In the genomic region with DNA sequence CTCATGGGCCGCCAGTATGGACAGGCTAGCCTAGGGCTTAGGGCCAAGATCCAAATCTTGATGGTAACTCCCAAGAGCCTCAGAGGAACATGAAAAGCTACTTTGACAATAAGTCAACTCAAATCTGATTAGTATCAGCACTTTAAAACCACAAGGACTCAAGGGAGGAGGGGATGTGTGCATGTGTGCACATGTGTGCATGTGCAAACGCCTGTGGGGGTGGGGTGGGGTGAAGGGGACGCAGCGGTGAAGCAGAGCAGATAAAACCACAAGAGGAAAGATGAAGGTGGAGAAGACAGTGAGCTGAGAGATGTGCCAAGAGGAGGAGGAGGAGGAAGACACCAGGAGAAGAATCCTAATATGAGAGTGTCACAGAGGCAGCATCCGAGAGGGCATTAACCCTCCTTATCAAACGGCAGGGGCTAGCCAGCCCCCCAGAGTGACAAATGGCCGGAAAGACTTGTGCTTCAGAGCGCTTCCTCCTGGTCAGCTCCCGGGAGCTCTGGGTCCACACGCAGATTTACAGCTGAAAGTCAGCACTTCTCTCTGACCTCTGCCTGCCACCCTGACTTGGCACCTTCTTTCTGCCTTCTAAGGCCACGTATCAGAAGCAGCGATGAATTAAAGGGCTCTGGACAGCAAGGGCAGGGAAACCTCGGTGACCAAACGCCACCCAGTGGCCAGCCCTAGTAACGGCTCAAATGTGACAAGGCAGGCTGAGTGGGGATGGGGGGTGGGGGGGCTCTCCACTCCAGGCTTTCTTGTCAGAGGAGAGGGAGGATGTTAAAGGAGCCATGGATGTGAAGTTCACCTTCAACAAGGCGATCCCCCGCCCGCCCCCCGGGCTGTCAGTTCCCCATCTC, we compare ENCODE assay signal across 8 mouse cellular contexts. TPM values are rescaled to one million over a fixed set of nuclear protein-coding genes. Genes with fewer than 3 reads are reported as not detected.
DNase-seq lines count a peak whose midpoint lies in the region; ATAC-seq and TF ChIP-seq lines count a peak whose summit lies in the region.

No protein-coding gene starts in this region.

- 40% methylated on average over 19 of the region's 19 CpGs for WGBS in bone marrow, adult 2 months
- WGBS in forebrain, postnatal 0 days = 43% methylated on average over 19 of the region's 19 CpGs
- 35% methylated on average over 19 of the region's 19 CpGs for WGBS in hindbrain, embryonic 13.5 days

- no peaks in the 10 kb centered on the region for H3K4me1 ChIP-seq in bone marrow, adult 2 months (ENCODE audit: control insufficient read depth, insufficient read depth, low read length)
- no peaks in the 10 kb centered on the region for H3K4me1 ChIP-seq in forebrain, postnatal 0 days (ENCODE audit: insufficient read depth)
- H3K4me1 ChIP-seq in hindbrain, embryonic 13.5 days (replicated peaks) = peaks cover 26% of the 10 kb centered on the region

- DNase-seq in adrenal gland, adult (ENCODE audit: inconsistent age in 2 of 2, low spot score in 1 of 2) = peak; percentile 51 to 79
- DNase-seq in adrenal gland, adult 8-10 months = no peak
- peak; percentile 50 for DNase-seq in forebrain, postnatal 0 days
- DNase-seq in layer of hippocampus, postnatal 36 days = peak; percentile 17 to 38
- peak; percentile 74 for DNase-seq in mesoderm, embryonic 11.5 days (ENCODE audit: low read depth, low spot score)
- peak; percentile 60 for DNase-seq in right cerebral cortex, postnatal 10 days (ENCODE audit: low spot score in 2 of 2)

- H3K4me2 ChIP-seq in forebrain, postnatal 0 days (ENCODE audit: low read depth) = no peak overlapping the region
- 0 out of 2 replicates have a peak overlapping the region, but pooled peaks have one; percentile 15 for H3K4me2 ChIP-seq in hindbrain, embryonic 13.5 days

- H3K9me3 ChIP-seq in forebrain, postnatal 0 days (ENCODE audit: low read length) = no peaks in the 10 kb centered on the region
- H3K9me3 ChIP-seq in hindbrain, embryonic 13.5 days = no peaks in the 10 kb centered on the region

- H3K9ac ChIP-seq in forebrain, postnatal 0 days = no peak overlapping the region
- peak overlapping the region; percentile 51; the same call in 1 of the 2 replicates for H3K9ac ChIP-seq in hindbrain, embryonic 13.5 days

- ATAC-seq in forebrain, postnatal 0 days = peak; percentile 70
- 0 out of 2 replicates have a peak, but pooled peaks have one; percentile 10 for ATAC-seq in hindbrain, embryonic 13.5 days (ENCODE audit: low FRiP score)

- no peak overlapping the region for H3K27ac ChIP-seq in bone marrow, adult 2 months (ENCODE audit: control insufficient read depth, insufficient read depth, low read depth, low read length, poor library complexity)
- H3K27ac ChIP-seq in forebrain, postnatal 0 days (ENCODE audit: low read depth, low read length) = no peak overlapping the region
- no peak overlapping the region for H3K27ac ChIP-seq in hindbrain, embryonic 13.5 days

- peak; percentile 61 for TF ChIP-seq CTCF in bone marrow, adult 2 months (IDR thresholded peaks at IDR 0.05; ENCODE audit: control insufficient read depth, insufficient read depth, low read length)
- TF ChIP-seq CTCF in forebrain, postnatal 0 days (IDR thresholded peaks at IDR 0.05; ENCODE audit: low read depth) = peak; percentile 85

- no peaks in the 10 kb centered on the region for H3K27me3 ChIP-seq in forebrain, postnatal 0 days (ENCODE audit: insufficient read depth, low read length)
- H3K27me3 ChIP-seq in hindbrain, embryonic 13.5 days = peaks cover 57% of the 10 kb centered on the region

- TF ChIP-seq POLR2A in bone marrow, adult 2 months (IDR thresholded peaks at IDR 0.05; ENCODE audit: borderline replicate concordance, control insufficient read depth, low read depth, low read length) = no peak

- peaks cover 50% of the 10 kb centered on the region for H3K36me3 ChIP-seq in forebrain, postnatal 0 days (ENCODE audit: insufficient read depth)
- H3K36me3 ChIP-seq in hindbrain, embryonic 13.5 days = peaks cover 49% of the 10 kb centered on the region

- no peak overlapping the region for H3K4me3 ChIP-seq in bone marrow, adult 2 months (replicated peaks; ENCODE audit: control insufficient read depth, low read depth, low read length)
- H3K4me3 ChIP-seq in forebrain, postnatal 0 days (ENCODE audit: low read depth, low read length) = no peak overlapping the region
- H3K4me3 ChIP-seq in hindbrain, embryonic 13.5 days = no peak overlapping the region

RNA-seq across cellular contexts. Expression of gene Qsox1, which starts 28.1 kb away (rescaled TPM):
- 10 to 100 TPM; 55.9 to 95.0 (median 70.2) TPM for total RNA-seq in adrenal gland, adult 8-10 months (2022)
- polyA plus RNA-seq in bone marrow, adult 2 months (2011; ENCODE audit: insufficient read depth, insufficient read length, low replicate concordance, missing spikeins) = 18.1 and 28.2 TPM in 2 replicates
- 26.4 and 35.7 TPM in 2 replicates for total RNA-seq in forebrain, postnatal 0 days (2014; rRNA removed)
- 18.5 and 22.4 TPM in 2 replicates for polyA plus RNA-seq in forebrain, postnatal 0 days (2015; fragmentation: Nextera tagmentation; extraction: Ambion mirVana)
- 25.3 and 27.5 TPM in 2 replicates for polyA plus RNA-seq in hindbrain, embryonic 13.5 days (2015; fragmentation: Nextera tagmentation; extraction: Ambion mirVana)
- 10 to 100 TPM; 28.0 to 30.4 TPM for total RNA-seq in layer of hippocampus, postnatal 36 days (2021)

RNA-seq across cellular contexts. Expression of gene Lhx4, which starts 33.1 kb away (rescaled TPM):
- total RNA-seq in adrenal gland, adult 8-10 months (2022) = under 1 TPM in 2 of 4 experiments, not detected in 2; 0.03 to 0.12 TPM
- not detected in 2 replicates for polyA plus RNA-seq in bone marrow, adult 2 months (2011; ENCODE audit: insufficient read depth, insufficient read length, low replicate concordance, missing spikeins)
- total RNA-seq in forebrain, postnatal 0 days (2014; rRNA removed) = 0.15 TPM in 1 of 2 replicates, not detected in the other
- polyA plus RNA-seq in forebrain, postnatal 0 days (2015; fragmentation: Nextera tagmentation; extraction: Ambion mirVana) = 0.10 and 0.11 TPM in 2 replicates
- polyA plus RNA-seq in hindbrain, embryonic 13.5 days (2015; fragmentation: Nextera tagmentation; extraction: Ambion mirVana) = 6.4 and 9.3 TPM in 2 replicates
- total RNA-seq in layer of hippocampus, postnatal 36 days (2021) = not detected
